Mouse (Mus musculus) mouse trophoblast stem cell (cell line): Measurements from ENCODE around the gene 4933405L10Rik.

Experiments used
- in situ Hi-C, 2 experiments: fragments of 300-500 bp; cut with MseI, MboI; formaldehyde crosslinking; loops; 2 replicates in 1 of 2; 3 replicates in 1 of 2; pipeline ENCODE4 v1.15.1; 2025

Gene 4933405L10Rik

DNA sequence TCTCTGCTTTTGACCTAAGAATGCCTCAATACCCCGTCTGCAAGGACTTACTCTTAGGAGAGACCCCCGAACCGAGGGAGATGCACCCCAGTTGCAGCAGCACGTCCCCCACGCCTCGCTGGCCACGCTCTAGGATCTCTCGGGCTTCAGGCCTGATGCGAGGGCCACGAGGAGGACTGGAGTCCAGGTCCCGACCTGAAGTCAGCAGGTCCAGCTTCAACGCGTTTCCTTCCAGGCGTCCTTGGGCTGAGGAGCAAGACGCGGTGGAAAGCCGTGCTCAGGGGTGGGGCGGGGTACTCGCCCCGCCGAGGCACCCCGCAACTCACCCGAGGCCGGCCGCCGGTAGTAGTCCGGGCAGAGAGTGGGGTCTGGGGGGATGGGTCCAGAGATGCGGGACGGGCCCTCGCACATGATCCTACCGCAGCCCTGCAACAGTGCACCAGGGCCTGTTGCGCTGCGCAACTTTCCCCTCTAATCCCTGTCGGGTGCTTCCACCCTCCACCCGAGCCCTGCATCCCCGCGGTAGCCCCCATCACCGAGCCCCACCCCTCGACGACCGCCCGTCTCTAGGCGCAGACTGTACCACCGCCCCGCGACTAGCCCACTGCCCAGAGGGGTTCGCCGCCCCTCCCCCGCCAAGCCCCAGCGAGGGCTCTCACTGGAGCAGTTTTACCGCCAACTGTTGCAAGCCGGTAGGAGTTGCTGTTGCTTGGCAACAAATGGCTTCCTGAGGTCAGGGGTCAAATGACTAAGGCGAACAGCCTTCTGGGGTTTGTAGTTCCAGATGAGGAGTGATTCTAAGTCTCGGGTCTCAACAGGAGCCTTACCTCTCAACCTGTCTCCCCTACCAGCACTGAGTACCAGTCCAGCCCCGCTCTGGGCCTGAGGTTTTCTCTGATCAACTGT is at the start of gene 4933405L10Rik, which contains the start of gene Enkd1:
TSS of gene 4933405L10Rik (plus strand) at position 158 of the 906 bp plus-strand sequence.
TSS of gene Enkd1 (minus strand) at position 713 of the 906 bp plus-strand sequence.
- in situ Hi-C loops = no loop called here

DNA sequence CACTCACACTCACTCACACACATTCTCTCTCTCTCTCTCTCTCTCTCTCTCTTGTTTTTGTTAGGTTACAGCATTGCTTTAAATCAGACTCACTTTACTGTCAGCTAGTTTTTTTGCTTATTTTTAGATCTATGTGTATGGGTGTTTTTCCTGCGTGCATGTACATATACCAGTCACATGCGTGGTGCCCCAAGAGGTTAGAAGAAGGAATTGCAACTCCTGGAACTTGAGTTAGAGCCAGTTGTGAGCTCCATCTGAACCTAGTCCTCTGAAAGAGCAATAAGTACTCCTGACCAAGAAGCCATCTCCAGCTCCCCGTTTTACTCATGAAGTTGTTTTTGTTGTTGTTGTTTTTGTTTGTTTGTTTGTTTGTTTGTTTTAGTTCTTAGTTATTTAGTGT is 46.3 kb upstream of the 4933405L10Rik start:
- in situ Hi-C loops = no loop called here

DNA sequence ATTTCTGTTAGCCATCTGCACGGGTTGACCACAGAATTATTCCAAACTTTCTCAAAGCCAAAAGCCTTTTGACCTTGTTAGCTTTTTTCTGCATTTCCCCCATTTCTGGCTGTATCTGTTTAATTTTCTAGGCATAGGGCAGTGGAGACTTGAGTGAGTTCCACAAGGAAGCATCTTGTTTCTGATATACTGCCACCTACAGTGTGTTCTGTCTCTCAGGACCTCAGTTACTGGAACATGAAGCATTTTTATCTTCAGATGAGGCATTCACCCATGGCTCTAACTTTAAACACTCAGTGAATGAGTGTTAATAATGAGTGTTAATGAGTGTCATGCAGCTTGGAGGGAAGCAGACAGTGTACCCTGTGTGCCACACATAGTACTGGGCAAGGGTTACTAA is 29.6 kb upstream of the 4933405L10Rik start:
- in situ Hi-C loops = no loop called here

DNA sequence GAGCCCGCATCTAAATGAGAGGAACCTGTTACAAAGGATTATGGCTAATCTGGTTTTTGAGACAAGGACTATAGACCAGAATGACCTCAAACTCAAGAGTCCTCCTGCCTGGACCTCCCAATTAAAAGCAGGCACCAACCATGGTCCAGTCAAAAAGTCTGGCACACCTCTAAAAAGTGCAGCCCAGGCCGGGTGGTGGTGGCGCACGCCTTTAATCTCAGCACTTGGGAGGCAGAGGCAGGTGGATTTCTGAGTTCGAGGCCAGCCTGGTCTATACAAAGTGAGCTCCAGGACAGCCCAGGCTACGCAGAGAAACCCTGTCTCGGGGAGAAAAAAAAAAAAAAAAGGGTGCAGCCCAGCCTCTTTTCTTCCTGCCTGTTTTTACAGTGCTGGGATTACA is 22.1 kb upstream of the 4933405L10Rik start:
- in situ Hi-C loops = no loop called here

DNA sequence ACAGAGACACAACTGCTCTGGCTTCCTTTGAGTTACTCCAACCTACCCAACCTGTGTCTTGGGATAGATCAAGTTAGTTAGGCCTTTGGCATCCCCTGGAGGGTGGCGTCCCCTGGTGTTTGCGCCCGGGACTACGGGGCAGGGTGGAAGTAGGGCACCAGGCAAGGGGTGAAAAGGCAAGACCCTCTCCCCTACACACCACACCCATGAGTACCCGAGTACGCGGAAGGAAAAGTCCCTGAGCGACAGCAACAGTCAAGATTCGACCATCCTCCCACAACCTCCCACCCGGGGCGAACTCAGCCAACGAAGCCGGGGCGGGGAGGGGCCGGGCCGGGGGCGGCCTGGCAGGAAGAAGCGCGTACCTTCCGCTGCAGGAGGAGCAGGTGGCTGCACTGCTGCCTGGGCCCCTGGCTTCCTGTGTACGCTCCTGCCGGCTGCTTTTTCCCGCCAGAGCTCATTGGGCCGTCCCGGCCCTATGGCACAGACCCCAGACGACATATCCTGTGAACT is 21.6 kb upstream of the 4933405L10Rik start, which contains the start of gene Carmil2:
TSS of gene Carmil2 (plus strand) at position 479 of the 513 bp plus-strand sequence.
- in situ Hi-C loops = no loop called here

DNA sequence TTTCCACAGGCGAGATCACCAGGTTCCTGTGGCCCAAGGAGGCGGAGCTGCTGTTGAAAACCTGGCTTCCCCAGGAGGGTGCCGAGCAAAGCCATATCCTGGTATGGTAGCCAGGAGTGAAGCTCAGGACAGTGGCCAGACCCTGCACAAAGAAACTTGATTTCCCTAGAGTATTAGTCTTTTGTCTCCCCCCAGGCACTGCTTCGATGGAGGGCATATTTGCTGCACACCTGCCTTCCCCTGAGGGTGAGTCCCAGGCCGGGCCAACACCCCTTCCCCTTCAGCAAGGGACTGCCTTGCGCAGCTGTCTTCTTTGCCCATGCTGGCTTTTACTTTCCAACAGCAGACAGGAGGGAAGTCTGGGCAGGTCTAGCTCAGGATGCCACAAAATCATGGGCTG is 20.9 kb upstream of the 4933405L10Rik start:
- in situ Hi-C loops = no loop called here

DNA sequence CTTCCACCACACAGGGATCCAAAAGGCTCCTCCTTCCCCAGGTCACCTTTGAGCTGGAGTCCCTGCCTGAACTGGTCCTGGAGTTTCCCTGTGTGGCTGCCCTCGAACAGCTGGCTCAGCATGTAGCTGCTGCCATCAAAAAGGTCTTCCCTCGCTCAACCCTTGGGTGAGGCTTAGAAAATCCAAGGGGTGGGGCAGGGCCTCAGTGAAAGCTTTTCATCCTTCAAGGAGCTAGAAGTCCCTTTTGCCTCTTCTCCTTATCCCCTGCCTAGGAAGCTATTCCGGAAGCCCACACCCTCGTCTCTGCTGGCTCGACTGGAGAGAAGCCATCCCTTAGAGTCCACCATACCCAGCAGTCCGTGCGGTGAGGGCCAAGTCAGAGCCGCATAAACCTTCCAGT is 19.9 kb upstream of the 4933405L10Rik start:
- in situ Hi-C loops = no loop called here

DNA sequence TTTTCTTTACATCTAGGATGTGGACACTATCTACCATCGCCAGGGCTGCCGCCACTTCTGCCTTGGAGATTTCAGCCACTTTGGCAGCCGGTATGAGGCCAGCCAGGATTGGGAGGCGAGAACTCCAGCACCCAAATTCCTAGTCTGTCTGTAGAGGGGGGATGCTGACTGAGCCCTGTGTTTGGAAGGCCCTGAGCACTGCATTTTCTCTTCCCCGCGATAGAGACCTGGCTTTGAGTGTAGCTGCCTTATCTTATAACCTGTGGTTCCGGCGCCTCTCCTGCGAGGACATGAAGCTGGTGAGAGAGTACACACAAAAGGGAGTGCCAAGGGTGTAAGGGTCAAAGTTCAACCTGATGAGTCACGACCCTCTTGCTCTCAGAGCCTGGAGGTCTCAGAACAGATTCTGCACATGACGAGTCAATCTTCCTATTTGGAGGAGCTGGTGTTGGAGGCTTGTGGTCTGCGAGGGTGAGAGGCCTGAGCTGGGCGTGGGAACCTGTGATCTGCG is 19.2 kb upstream of the 4933405L10Rik start:
- in situ Hi-C loops = no loop called here

DNA sequence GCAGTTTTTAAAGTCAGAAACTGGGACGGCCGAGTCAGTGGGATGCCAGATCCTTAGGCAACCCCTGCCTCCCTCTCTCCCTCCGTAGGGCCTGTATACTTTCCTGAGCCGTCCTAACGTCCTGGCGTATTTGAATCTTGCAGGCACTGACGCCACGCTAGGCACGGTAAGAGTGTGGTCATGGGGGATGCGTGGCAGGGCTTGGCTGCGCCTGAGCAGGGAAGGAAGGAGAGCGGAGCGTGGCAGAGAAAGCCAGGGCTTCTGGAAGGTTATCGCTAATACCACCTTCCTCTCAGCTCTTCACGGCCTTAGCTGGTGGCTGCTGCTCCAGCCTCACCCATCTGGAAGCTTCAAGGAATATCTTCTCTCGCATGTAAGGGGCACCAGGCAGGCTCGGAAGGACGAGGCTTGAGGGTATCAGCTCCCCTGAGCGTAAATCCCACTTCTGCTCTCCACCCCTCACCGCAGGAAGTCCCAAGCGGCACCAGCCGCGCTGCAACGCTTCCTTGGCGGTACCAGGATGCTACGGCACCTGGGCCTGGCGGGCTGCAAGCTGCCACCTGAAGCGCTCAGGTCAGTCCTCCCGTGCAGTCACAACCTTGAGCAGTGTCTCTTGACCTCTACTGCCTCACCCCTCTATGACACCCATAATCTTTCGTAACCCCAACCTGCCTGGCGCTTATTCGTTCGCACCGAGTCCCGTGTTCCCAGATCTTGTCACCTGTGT is 18.0 kb upstream of the 4933405L10Rik start:
- in situ Hi-C loops = no loop called here

DNA sequence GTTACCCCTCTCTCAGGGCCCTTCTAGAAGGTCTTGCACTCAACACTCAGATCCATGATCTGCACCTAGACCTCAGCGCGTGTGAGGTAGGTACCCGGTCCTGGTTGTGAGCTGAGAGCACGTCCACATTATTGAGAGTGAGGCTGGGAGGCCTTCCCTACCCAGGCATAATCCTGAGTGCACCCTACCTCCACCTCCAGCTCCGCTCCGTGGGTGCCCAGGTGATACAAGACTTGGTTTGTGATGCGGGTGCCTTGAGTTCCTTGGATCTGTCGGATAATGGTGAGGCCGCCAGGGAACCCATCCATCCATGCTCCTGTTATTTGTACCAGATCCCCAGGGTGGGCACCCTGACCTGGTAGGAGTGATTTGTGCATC is 17.5 kb upstream of the 4933405L10Rik start:
- in situ Hi-C loops = no loop called here

DNA sequence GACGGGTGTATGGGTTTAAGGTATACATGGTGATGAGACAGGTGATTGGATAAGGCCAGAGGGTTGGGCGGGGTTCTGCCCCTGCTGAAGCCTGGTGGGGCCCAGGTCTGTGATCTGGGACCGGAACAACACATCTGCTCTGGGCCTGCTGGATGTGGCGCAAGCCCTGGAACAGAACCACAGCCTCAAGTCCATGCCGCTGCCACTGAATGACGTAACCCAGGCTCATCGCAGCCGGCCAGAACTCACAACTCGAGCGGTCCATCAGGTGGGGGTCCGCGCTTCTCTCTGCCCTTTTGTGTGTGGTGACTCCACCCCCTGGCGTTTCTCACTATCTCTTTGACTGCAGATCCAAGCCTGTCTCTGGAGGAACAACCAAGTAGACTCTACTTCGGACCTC is 16.5 kb upstream of the 4933405L10Rik start:
- in situ Hi-C loops = no loop called here

DNA sequence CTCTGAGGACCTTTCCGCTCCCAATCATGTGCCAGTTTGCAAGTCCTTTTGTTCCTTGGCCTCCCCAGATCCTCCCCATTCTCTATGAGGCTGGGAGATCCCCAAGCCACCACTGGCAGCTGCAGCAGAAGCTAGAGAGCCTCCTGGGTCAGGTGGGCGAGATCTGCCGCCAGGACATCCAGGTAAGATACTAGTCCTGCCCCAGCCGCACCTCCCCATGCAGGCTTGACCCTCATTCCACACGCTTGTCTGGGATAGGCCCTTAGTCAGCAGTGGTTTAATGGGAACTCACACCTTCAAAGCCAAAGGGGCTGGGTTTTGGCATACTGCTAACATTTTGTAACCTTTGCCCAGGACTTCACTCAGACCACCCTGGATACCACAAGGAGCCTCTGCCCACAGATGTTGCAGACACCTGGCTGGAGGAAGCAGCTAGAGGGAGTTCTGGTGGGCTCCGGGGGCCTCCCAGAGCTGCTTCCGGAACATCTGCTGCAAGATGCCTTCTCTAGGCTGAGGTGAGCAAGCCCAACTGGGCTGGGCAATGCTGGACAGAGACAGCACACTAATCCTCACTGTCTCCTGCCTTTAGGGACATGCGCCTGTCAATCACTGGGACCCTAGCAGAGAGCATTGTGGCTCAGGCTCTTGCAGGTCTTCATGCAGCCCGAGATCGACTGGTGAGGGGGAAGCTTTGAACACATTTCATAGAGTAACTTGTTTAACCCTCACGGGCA is 14.8 kb upstream of the 4933405L10Rik start:
- in situ Hi-C loops = no loop called here

DNA sequence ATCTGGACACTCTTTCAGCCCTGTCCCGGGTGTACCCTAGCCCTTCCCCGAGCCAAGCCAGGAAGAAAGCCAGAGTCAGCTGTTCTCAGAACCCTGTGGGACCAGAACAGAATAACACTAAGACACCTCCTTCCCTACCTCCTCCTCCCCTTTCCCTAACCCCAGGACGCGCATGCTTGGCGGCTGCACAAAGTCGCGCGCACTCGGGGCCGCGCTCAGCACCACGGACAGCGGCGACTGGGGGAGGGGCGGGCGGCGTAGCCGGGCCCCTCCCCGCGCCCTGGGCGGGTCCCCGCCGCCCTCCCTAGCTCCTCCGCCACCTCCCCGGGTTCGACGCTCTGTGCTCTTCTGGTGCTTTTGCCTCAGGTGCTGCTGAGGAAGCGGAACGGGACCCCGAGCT is 13.8 kb upstream of the 4933405L10Rik start:
- in situ Hi-C loops = no loop called here

DNA sequence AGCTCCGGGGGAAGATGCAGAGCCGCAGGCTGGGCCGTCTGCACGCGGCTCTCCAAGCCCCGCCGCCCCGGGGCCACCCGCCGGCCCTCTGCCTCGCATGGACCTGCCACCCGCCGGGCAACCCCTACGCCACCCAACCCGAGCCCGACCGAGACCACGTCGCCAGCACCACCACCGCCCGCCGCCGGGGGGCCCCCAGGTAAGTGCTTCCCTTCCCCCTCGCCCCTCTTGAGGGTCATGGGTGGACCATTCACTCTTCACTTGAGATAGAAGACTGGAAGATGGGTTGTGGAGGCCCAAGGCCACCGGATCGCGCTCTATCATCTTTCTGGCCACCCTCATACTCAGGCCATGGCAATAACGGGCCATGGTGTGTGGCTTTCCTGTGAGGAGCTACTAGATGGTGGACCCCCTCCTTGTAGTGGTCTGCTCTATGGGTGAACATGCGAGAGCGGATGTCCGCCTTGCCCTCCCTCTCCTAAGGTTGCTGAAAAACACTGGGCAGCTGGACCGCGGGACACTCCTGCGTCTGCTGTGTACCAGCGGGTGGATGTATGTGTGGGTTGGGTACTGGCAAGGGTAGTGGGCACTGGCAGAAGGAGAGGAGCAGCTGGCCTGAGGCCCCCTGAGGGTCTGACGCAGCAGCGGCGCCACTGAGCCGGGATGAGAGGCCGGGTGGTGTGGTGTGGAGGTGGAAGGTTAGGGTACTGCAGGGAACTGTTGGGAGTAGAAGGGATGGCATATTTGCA is 13.2 kb upstream of the 4933405L10Rik start:
- in situ Hi-C loops = no loop called here

DNA sequence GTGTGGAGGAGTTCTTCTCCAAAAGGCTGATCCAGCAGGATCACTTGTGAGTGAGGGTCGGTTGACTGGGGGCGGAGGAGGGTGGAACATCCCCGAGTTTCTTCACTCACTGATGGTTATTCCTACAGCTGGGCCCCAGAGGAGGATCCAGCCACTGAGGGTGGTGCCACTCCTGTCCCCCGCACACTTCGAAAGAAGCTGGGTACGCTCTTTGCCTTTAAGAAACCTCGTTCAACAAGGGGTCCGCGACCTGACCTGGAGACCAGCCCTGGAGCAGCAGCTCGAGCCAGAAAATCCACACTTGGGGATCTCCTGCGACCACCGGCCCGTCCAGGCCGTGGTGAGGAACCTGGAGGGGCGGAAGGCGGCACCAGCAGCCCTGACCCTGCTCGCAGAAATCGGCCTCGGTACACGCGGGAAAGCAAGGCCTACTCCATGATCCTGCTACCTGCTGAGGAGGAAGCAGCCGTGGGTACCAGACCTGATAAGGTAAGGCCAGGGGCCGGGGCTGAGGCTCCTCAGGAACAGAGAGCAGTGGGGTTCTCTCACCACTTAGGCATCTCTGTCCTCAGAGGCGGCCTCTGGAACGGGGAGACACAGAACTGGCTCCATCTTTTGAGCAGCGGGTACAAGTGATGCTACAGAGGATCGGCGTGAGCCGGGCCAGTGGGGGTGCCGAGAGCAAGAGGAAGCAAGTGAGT is 12.2 kb upstream of the 4933405L10Rik start:
- in situ Hi-C loops = no loop called here

DNA sequence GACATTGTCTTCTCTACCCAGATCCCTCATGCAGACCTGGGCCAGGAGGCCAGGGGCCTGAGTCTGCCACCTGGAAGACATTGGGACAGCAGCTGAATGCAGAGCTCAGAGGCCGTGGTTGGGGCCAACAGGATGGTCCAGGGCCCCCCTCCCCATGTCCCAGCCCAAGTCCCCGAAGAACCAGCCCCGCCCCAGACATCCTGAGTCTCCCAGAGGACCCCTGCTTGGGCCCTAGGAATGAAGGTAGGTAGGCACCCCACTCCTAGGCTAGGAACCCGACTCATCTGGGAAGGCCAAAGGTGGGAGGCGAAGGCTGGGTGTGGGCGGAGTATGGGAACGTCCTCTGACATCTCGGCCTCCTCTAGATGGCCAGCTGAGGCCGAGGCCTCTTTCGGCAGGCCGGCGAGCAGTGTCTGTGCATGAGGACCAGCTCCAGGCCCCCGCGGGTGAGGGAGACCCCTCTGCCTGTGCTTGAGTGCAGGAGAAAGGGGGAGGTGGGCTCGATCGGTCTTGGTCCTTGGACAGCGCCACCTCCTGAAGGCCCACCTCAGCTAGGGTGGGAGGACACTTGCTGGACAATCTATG is 10.2 kb upstream of the 4933405L10Rik start:
- in situ Hi-C loops = no loop called here

DNA sequence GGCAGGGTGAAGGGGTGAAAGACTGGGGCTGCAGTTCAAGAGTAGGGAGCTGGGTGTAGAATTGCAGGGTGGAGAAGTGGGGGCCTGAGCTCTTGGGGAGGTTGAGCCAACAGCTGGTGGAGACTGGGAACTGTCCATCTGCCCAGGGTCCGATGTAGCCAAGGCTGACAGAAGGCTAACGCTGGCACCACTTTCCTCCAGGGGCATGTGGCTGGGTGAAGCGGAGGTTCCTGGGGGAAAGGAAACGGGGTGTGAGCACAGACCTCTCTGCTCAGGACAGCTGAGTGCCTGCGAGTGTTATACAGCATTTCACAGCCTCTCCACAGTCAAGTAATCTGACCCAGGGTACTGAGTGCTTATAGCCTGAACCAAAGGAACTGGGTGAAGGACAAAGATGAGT is 8.7 kb upstream of the 4933405L10Rik start:
- in situ Hi-C loops = no loop called here

DNA sequence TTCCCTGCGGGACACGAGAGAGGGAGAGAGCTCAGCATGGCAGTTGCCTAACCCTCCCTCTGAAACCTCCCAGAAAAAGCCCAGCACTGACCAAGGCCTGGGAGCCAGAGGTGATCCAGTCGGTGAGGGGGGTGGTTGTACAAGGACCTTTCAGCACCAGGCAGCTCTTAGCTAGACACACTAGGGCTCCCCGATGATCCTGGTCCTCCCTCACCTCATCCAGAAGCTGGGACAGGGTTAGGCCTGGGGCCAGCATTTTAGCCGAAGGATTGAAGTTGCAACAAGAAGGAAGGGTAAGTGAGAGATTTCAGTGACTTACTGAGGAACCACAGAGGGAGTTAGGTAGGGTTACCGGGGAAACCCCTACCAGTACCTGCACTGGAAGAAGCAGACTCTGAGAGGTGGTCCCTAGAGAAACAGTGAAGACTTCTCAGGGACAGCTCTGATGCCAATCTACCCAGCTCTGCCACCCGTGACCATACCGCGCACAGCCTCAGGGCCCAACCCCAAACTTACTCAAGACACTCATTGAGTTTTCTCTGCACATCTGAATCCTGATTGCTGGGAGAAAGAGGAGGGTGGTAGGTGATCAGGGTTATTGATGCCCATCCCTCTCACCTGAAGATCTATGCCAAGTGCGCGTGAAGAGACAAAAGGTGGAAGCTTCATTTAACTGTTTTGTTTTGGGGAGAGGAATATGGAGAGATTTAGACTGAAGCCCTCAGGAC is 7.8 kb upstream of the 4933405L10Rik start:
- in situ Hi-C loops = no loop called here

DNA sequence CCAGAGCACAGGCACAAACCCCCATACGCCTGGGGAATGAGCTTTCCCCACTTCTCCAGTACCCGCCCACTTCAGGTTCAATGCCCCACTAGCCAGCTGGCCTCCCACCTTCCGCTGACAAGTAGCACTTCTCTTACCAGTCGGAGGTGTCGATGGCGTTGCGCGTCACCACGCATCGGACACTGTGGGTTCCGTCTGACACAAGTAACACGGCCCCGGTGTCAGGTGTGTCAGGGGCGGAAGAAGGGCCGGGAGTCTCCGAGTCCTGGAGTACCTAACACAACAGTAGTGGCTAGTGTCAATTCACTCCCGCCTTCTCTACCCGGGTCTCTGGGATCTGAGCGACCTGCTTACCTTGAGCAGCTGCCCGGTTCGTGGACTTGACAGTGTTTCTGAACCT is 6.9 kb upstream of the 4933405L10Rik start:
- in situ Hi-C loops = no loop called here
